Mouse (Mus musculus): ENCODE measurements around the gene Bloc1s2. TPM values are rescaled to one million over a fixed set of nuclear protein-coding genes. Genes with fewer than 3 reads are reported as not detected.

The Bloc1s2 gene
- total RNA-seq (2021), result 10 to 100 TPM; 15.9 to 18.7 TPM

- DNase-seq, result peak; percentile 88 to 91
- intact Hi-C loops (cut with DNase I), result no loop called here
Observed at GRCm38 (mm10) chr19:44145702-44146567, at the start of gene Bloc1s2. TSS of gene Bloc1s2 (minus strand) at chr19:44146446.

DNA sequence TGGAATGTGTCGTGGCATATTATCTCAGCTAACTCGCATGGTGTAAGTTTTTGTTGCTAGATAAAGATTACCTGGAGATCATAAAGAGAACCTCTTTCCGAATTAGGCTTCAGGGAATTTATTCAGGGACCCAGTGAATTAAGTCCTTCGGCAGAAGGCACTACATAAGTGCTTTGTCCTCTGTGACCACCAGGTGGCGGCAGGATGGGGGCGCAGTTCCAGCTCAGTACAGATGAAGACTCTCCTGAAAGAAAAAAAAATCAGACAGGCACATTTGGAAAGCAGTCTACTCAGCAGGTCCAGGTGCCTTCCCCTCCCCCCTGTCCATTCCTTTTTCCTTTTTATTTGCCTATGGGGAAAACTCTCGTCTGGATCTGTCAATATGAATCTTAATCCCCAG lies 48.9 kb upstream of the Bloc1s2 start:
- intact Hi-C loops (cut with DNase I), result loop anchor here (2.0 kb wide), 1 partner anchor 100 kb away; no protein-coding TSS in a partner anchor

DNA sequence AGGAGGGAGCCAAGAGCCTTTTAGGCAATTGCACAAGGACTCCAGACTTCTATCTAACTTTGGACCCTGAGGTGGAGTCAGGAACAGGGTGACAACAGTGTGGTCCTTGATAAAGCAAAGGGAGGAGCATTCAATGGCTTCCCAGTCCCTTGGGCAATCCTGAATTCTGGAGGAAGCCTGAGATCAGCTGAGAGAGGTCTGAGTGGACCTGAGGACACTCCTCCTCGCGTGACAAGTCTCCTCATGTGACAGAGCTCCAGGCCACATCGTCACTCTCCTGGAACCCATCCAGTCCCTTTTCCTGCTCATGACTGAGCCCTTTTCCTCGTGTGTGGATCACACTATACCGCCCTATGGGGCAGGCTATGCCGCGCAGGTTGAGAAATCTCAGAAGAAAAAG lies 47.7 kb upstream of the Bloc1s2 start:
- intact Hi-C loops (cut with DNase I), result loop anchor here (2.0 kb wide), 1 partner anchor 101 kb away; no protein-coding TSS in a partner anchor
- DNase-seq, result peak; percentile 15 to 27

More for the DNA sequence above, 48.9 kb upstream of the Bloc1s2 start:
- DNase-seq, result peak; percentile 69 to 80

DNA sequence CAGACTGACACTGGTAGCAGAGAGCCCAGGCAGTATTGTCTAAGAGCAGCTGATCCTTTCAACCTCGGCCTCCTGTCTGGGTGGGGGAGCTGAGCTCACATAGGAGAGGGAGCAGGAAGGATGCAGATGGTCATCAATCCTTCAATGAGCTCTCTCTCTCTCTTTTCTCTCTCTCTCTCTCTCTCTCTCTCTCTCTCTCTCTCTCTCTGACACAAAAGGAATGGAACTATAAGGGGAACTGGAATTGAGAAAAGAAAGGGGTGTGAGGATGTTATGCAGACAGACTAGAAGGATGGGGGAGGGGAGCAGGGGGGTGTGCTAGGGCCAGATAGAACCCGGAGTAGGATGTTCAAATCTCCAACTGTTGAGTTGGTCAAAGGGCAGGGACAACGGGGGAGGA lies 46.1 kb upstream of the Bloc1s2 start, which contains the start of gene Pkd2l1:
TSS of gene Pkd2l1 (minus strand) at position 101 of the 400 bp plus-strand sequence.
- intact Hi-C loops (cut with DNase I), result no loop called here
- DNase-seq, result no peak

GRCm38 (mm10) chr19:44189056-44189455 lies 42.8 kb upstream of the Bloc1s2 start:
- intact Hi-C loops (cut with DNase I), result no loop called here
- DNase-seq, result no peak

DNA sequence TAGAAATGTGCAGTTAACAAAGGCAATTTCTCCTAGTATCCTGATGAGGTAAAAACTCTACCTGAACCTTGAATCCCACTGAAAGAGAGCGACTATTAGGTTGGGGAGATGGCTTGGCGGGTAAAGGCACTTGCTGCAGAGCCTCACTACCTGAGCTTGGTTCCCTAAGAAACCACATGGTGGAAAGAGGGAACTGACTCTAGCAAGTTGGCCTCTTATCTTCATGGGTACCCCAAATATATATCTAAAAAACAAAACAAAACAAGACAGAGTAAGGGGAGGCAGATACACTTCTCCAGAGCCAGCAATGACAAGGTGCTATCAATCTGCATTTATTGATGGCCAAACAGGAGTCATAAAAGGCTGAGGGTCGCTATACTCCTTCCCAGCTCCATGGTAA lies 37.7 kb upstream of the Bloc1s2 start:
- intact Hi-C loops (cut with DNase I), result no loop called here
- DNase-seq, result no peak

DNA sequence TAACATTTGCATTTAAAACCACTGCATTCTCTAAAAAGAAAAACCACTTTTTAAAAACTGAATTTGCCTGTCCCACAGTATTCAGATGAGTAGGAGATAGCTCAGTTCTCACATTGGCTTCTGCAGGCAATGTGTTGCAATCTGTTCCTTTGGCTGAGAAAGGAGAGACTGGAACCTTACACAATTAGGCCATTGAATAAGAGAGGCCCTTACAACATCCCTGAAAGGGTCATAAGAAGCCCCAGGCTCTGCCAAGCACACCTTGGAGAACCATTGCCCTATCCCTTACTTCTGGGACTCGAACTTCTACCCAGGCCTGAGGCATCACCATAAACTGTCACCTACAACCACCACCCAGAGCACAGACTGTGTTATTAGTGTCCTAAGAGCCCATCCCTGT lies 34.3 kb upstream of the Bloc1s2 start:
- no peak for DNase-seq
- intact Hi-C loops (cut with DNase I), result no loop called here

DNA sequence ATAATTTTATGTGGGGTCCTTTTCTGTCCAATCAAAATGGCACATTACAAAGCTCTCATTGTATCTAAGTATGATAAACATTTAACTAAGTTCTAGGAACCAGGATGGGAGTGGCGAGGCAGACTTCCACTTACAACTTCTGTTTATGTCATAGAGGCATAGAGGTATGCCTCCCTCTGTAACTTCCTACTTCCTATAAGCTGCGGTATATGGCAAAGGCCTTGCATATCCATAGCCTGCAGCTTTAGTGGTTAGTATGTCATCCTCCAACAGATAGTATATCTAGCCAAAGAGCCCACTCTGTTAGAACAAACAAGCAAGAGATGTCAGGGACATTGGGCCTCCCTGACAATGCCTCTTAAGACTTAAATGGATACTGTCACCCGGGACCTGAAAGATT lies 30.5 kb upstream of the Bloc1s2 start:
- intact Hi-C loops (cut with DNase I), result no loop called here
- DNase-seq, result no peak

DNA sequence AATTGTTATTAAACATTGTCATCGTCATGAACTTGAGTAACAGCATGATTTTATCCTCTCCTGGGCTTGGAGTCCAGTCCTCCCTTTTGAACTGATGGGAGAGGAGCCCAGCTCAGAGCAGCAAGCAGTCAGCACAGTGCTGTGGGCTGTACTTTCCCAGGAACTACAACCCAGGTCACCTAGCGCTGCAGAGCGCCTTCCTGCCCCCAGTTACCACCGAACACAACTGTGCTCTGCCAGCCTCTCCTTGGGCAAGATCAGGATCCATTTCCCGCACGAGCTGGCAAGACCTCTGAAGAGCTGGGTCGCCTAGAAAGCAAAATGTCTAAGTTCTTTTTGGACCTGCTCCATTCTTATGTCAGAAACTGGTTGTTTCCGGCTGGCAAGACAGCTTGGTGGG lies 28.6 kb upstream of the Bloc1s2 start:
- intact Hi-C loops (cut with DNase I), result no loop called here

GRCm38 (mm10) chr19:44161515-44161914 lies 15.3 kb upstream of the Bloc1s2 start:
- peak in 1 of 2 experiments; percentile 12 for DNase-seq
- intact Hi-C loops (cut with DNase I), result no loop called here

More for the DNA sequence above, 28.6 kb upstream of the Bloc1s2 start:
- DNase-seq, result no peak

DNA sequence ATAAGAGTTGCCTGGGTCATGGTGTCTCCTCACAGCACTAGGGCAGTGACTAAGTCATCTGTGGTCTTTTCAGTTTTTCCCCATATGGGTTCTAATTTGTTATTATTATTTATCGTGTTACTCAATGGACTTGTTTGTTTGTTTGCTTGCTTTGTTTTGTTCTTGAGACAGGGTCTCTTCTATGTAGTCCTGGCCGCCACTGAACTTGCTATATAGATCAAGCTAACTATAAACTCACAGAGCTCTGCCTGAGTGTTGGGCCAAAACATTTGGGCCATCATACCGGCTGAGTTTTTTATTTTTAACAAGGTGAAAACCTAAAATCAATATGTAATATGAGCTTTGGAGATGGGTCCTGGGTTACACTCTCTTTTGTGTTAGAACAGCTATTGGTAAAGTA lies 13.1 kb upstream of the Bloc1s2 start:
- intact Hi-C loops (cut with DNase I), result no loop called here
- no peak for DNase-seq

DNA sequence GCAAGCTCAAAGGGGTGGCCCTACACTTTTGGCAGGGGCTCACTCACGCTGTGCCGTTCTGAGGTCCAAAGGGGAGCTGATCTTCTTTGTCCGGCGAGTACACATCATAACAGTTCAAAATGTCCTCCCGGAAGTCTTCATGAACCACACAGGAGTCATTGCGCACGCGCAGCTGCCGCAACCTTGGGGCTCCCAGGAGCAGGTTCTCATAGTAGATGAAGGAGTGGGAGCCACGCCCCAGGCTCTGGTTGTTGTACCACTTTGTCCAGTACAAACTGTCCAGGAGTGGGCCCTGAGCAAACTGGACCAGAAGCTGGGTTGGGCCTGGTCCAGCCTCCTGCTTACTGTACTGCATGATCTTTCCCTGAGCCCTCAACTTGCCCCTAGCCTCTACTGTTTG lies 10.8 kb upstream of the Bloc1s2 start:
- DNase-seq, result no peak
- intact Hi-C loops (cut with DNase I), result no loop called here

DNA sequence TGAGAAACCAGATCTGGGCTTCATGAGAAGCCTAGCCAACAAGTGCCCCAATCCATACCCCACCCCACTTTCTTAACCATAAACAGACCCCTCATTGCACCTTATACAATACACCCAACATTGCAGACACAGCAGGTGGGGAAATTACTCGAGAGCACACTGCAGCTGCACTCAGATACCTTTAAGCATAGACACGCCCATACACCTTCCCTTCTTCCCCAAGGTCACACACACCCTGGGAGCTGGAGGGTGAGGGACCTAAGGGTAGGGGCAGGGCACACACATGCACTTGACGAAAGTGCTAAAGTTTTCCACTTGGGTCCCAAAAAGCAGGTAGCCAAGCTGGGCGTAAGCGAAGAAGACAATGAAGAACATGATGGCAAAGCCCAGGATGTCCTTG lies 7.5 kb upstream of the Bloc1s2 start:
- no peak for DNase-seq
- intact Hi-C loops (cut with DNase I), result no loop called here

DNA sequence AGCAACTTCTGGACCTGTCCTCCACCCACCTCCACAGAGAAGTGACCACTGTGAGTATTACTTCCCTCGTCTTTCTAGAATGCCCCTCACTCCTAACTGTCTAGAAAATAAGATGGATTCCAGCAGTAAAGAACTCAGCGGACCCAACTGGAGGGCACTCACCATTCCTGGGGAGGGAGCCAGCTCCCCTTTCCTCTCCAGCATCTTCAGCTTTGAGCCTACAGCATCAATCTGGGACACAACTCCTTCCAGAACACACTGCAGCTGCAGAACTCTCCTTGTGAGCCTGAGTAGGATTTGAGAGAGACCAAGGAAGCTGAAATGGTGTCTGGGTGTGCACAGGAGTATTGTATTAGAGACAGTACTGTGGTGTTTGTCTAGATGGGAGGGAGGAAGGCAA lies 2.7 kb upstream of the Bloc1s2 start:
- DNase-seq, result no peak
- intact Hi-C loops (cut with DNase I), result no loop called here

DNA sequence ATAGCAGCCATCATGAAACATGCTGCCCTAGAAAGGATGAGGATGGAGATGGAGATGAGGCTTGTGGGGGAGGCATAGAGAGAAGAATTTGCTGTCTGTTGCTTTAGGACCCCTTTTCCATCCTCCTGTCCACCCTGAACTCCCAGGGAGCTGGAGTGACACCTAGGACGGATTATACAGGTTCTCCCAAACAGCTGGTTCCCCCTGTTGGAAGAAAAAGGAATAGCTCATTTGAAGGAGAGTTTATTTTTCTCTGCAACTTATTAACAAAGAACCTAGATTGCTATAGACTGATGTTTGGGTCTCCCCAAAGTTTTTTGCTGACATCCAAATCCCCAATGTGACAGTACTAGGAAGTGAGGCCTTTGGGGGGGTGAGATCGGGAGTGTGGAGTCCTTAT lies 2.1 kb upstream of the Bloc1s2 start:
- intact Hi-C loops (cut with DNase I), result no loop called here
- no peak for DNase-seq

DNA sequence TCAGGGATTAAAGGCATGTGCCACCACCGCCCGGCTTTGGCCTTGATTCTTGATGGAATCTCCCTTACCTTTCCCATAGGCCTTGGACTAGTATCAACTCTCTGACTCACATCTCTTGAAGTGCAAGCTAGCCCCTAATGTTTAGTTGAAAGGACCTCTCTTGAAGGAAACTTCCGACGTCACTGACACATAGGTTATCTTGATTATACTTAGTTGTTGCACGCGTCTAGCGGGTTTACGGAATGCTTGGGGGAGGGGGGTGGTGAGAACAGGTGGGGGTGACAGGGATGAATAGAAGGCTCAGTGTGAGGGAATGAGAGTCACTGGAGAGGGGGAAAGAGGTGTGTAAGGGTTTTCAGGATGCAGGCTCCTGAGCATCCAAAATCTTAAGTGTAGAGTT lies 705 bp upstream of the Bloc1s2 start:
- DNase-seq, result no peak
- intact Hi-C loops (cut with DNase I), result no loop called here

DNA sequence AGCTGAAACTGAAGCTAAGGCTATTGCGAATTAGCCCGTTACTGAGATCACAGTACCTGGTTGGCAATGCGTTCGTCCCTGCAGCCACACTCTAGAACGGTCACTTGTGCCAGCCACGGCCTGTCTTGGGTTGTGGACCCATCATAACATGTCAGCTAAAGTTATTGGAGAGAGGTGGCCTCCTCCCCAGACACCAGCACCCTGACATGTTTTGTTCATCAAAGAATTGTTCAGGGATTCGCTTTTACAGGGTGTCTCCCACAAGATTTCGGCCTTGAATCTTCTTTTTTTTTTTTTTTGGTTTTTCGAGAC lies 278 bp upstream of the Bloc1s2 start:
- no peak for DNase-seq
- intact Hi-C loops (cut with DNase I), result no loop called here

GRCm38 (mm10) chr19:44144366-44144765 lies 1.9 kb downstream of the Bloc1s2 start:
- intact Hi-C loops (cut with DNase I), result no loop called here
- no peak for DNase-seq

DNA sequence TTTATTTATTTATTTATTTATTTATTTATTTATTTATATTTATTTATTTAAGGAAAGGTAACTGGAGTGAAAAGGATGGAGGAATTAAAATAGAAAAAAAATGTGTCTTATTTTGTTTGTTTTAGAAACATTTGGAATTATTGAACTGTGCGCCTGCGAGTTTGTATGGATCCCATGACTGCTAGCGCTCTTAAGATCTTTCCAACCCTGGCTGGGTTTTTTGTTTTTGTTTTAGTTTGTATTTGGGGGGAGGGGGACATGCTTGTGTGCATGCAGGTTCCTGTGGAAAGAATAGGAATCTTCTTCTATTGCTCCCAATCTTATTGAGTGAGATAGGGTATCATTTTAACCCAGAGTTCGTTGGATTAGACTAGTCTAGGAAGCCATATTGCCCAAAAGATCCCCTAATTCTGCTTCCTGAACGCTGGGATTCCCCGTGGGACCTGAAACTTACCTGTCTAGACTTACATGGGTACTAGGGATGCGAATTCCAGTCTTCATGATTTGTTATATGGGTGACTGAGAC lies 10.2 kb downstream of the Bloc1s2 start:
- intact Hi-C loops (cut with DNase I), result loop anchor here (2.0 kb wide), 1 partner anchor 29 kb away; the partner anchor contains the start of gene Chuk
- peak in 1 of 2 experiments; percentile 12 for DNase-seq

GRCm38 (mm10) chr19:44135072-44135959 lies 10.9 kb downstream of the Bloc1s2 start, which contains the start of gene Cwf19l1:
TSS of gene Cwf19l1 (minus strand) at chr19:44135876.
- peak; percentile 90 to 93 for DNase-seq
- intact Hi-C loops (cut with DNase I), result loop anchor here (2.0 kb wide), 1 partner anchor 29 kb away; the partner anchor contains the start of gene Chuk

DNA sequence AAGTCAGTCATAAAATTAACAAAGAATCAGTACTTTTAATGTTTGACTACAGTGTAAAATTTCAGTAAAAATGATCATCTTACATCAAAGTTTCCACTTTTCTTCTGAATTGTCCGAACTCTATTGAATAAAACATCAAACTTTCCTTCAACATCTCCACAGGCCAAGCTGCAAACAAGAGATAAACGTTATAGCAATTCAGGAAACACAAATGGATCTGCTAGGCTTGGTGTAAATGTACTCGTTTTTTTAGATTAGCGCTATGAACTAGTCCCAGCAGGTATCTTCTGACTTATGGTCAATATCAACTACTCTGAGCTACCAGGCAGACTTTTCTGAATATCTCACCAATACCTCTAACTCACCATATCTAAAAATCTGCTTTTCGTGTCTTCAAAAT lies 13.3 kb downstream of the Bloc1s2 start:
- DNase-seq, result no peak
- intact Hi-C loops (cut with DNase I), result no loop called here
